Mouse (Mus musculus): ENCODE measurements around the gene Arhgap33. TPM values are rescaled to one million over a fixed set of nuclear protein-coding genes. Genes with fewer than 3 reads are reported as not detected.
"Not testable (repeated sequence)": the region's sequence is repeated elsewhere in the genome, so short reads cannot be mapped to it uniquely, and the experiment has no call there.

Arhgap33 gene
- polyA plus RNA-seq, 1 experiment from 2014 or later: 5.6 TPM

DNA sequence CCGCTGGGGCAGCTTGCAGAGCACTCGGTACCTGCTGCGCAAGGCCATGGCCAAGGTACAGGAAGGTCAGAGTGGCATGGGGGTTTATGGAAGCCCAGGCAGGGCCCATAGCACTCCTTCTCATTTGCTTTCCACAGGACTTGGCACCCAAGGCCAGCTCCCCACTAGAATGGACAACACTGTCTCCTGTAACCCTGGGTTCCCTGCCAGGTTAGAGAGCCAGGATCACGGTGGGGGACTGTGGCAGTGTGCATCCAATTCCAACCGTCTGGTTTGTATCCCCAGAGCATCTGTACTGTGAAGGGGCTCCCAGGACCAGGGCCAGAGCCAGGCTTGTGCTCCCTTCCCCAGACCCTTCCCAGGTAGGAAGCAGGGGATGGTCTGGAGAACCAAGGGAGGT lies 14.0 kb downstream of the Arhgap33 start:
- Histone ChIP-seq H3K4me3 (replicated peaks; ENCODE audit: low read length) (no peak overlapping the region), H3K4me2 (ENCODE audit: low read depth, low read length) (no peak overlapping the region), H3K27ac (ENCODE audit: low read length) (no peak overlapping the region), H3K36me3 (ENCODE audit: control insufficient read depth, insufficient read depth, low read length) (no peaks in the 10 kb centered on the region), H3K27me3 (ENCODE audit: control insufficient read depth, insufficient read depth, low read length) (no peaks in the 10 kb centered on the region), H3K9ac (ENCODE audit: low read length) (no peak overlapping the region), H3K9me3 (replicated peaks; ENCODE audit: control insufficient read depth, low read length) (no peaks in the 10 kb centered on the region), H3K4me1 (ENCODE audit: control insufficient read depth, insufficient read depth, low read length) (no peaks in the 10 kb centered on the region)
- 78% methylated on average over 5 of the region's 5 CpGs for WGBS
- ATAC-seq (ENCODE audit: insufficient read depth, low FRiP score): no peak

DNA sequence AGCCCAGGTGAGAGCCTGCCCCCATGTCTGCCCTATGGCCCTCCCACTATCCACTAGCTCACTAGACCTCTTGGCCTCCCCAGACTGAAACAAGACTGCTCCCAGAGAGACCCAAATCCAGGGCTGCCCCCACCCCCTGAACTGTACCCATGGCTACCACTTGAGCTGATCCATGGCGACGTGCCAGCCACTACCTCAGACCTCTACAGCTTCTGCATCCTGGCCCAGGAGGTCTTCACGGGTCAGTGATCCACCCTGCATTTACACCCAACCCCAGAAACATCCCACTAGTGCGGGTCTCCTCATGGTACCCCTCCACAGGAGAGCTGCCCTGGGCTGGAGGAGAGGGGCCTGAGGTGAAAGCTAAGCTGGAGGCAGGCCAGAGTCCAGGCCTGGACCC lies 14.5 kb downstream of the Arhgap33 start:
- ATAC-seq (ENCODE audit: insufficient read depth, low FRiP score): no peak
- H3K9ac ChIP-seq (ENCODE audit: low read length): no peak overlapping the region
- H3K27ac ChIP-seq (ENCODE audit: low read length): no peak overlapping the region
- H3K36me3 ChIP-seq (ENCODE audit: control insufficient read depth, insufficient read depth, low read length): no peaks in the 10 kb centered on the region
- no peaks in the 10 kb centered on the region for H3K27me3 ChIP-seq (ENCODE audit: control insufficient read depth, insufficient read depth, low read length)
- H3K4me3 ChIP-seq (replicated peaks; ENCODE audit: low read length): no peak overlapping the region
- H3K4me2 ChIP-seq (ENCODE audit: low read depth, low read length): no peak overlapping the region
- 73% methylated on average over 4 of the region's 4 CpGs for WGBS
- H3K4me1 ChIP-seq (ENCODE audit: control insufficient read depth, insufficient read depth, low read length): no peaks in the 10 kb centered on the region
- no peaks in the 10 kb centered on the region for H3K9me3 ChIP-seq (replicated peaks; ENCODE audit: control insufficient read depth, low read length)

DNA sequence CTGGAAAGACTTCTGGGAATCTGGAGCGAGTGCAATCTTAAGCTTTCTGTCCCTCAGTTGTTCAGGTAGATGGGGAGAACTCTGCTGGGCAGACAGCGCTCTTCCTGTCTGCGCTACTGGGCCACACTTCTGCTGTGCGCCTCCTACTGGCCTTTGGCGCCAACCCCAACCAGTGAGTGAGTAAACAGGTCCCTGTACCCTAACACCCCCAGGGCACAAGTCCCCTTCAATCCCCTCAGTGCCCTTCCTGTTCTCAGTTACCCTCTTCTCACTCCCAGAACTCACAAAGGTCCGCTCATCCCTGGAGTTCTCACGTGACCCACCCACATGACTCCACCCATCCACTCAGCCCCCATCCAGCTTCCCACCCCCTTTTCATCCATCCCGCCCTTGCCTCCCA lies 16.5 kb downstream of the Arhgap33 start:
- no peak overlapping the region for H3K4me2 ChIP-seq (ENCODE audit: low read depth, low read length)
- no peak overlapping the region for H3K27ac ChIP-seq (ENCODE audit: low read length)
- ATAC-seq (ENCODE audit: insufficient read depth, low FRiP score): no peak
- no peaks in the 10 kb centered on the region for H3K9me3 ChIP-seq (replicated peaks; ENCODE audit: control insufficient read depth, low read length)
- H3K36me3 ChIP-seq (ENCODE audit: control insufficient read depth, insufficient read depth, low read length): no peaks in the 10 kb centered on the region
- H3K4me1 ChIP-seq (ENCODE audit: control insufficient read depth, insufficient read depth, low read length): no peaks in the 10 kb centered on the region
- no peaks in the 10 kb centered on the region for H3K27me3 ChIP-seq (ENCODE audit: control insufficient read depth, insufficient read depth, low read length)
- no peak overlapping the region for H3K9ac ChIP-seq (ENCODE audit: low read length)
- H3K4me3 ChIP-seq (replicated peaks; ENCODE audit: low read length): no peak overlapping the region
- 33% methylated on average over 8 of the region's 8 CpGs for WGBS

DNA sequence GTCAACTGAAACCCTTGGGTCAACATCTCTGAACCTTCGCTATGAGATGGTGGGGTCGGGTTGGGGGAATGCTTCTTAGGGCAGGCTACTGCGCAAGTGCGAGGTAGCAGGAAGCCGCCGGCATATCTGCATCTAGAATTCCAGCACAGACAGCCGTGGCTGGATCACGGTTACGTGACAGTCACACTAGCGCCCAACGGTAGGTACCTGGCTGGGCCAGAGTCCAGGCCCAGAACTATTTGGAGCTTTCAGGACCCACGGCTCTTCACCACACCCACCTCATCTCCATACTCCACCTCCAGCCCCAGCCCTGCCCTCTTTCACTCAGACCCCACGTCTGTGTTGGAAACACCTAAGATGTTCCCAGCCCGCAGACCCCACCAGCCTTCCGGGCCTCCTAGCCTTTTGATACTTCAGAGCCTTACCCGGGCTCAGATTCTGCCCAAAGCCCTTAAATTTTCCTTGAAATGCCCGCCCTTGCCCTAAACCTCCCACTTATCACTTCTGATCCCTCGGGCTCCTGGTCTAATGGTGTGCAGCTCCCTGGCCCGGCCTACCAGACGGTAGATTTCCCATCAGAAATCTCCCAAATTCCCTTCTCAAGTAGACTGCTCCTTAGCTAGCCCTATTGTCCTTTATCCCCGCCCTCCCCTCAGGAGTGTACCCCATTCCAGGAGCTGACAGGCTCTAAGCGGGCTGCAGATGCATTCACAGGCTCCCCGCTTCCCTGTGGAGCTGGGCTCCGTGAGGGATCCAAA lies 19.7 kb downstream of the Arhgap33 start:
- Histone ChIP-seq H3K9me3 (replicated peaks; ENCODE audit: control insufficient read depth, low read length) (no peaks in the 10 kb centered on the region), H3K27ac (ENCODE audit: low read length) (no peak overlapping the region), H3K9ac (ENCODE audit: low read length) (no peak overlapping the region), H3K4me2 (ENCODE audit: low read depth, low read length) (no peak overlapping the region), H3K27me3 (ENCODE audit: control insufficient read depth, insufficient read depth, low read length) (no peaks in the 10 kb centered on the region), H3K4me3 (replicated peaks; ENCODE audit: low read length) (no peak overlapping the region), H3K4me1 (ENCODE audit: control insufficient read depth, insufficient read depth, low read length) (no peaks in the 10 kb centered on the region), H3K36me3 (ENCODE audit: control insufficient read depth, insufficient read depth, low read length) (no peaks in the 10 kb centered on the region)
- WGBS: 54% methylated on average over 24 of the region's 24 CpGs
- ATAC-seq (ENCODE audit: insufficient read depth, low FRiP score): no peak

DNA sequence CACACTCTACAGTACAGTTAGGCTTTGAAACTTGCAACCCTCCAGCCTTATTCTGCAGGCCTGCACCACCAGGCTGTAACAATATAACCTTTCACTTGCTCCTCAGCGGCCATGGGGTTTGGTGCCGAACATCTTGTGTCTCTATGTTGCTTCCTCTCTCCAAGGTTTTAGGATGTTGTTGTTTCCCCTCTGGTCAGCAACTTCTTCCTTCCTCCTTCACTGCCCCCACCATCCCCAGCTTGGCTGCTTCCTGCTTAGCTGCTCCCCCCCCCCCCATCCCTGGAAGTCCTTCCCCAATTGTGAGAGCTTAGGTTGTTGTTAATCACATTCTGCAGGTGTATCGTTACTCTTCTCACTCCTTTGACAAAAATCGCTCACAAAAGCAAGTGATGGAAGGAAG lies 26.8 kb downstream of the Arhgap33 start:
- no peak overlapping the region for H3K4me2 ChIP-seq (ENCODE audit: low read depth, low read length)
- no peak overlapping the region for H3K9ac ChIP-seq (ENCODE audit: low read length)
- H3K36me3 ChIP-seq (ENCODE audit: control insufficient read depth, insufficient read depth, low read length): no peaks in the 10 kb centered on the region
- H3K9me3 ChIP-seq (replicated peaks; ENCODE audit: control insufficient read depth, low read length): no peaks in the 10 kb centered on the region
- 65% methylated on average over 4 of the region's 4 CpGs for WGBS
- ATAC-seq (ENCODE audit: insufficient read depth, low FRiP score): no peak
- no peaks in the 10 kb centered on the region for H3K4me1 ChIP-seq (ENCODE audit: control insufficient read depth, insufficient read depth, low read length)
- H3K27ac ChIP-seq (ENCODE audit: low read length): no peak overlapping the region
- no peaks in the 10 kb centered on the region for H3K27me3 ChIP-seq (ENCODE audit: control insufficient read depth, insufficient read depth, low read length)
- no peak overlapping the region for H3K4me3 ChIP-seq (replicated peaks; ENCODE audit: low read length)

DNA sequence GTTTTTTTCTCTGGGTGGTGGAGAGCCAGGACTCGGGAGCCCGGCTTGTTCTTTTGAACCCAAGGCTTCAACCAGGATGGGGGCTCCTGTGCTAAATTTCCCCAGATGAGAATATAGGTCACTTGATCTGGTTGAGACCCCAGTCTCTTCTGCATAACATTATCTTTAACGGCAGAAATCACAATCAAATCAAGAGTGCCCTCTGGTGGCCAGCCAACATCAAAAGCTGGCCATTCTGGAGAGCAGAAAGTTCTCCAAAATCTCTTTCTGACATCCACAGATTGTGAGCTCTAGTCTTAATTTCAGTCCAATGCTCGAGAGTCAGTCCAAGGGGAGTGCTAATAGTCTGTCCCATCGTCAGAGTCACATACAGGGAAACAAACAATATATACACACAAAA lies 33.7 kb downstream of the Arhgap33 start:
- not testable (repeated sequence) for H3K4me3 ChIP-seq (replicated peaks; ENCODE audit: low read length); H3K27ac ChIP-seq (ENCODE audit: low read length); H3K27me3 ChIP-seq (ENCODE audit: control insufficient read depth, insufficient read depth, low read length); H3K4me1 ChIP-seq (ENCODE audit: control insufficient read depth, insufficient read depth, low read length); H3K36me3 ChIP-seq (ENCODE audit: control insufficient read depth, insufficient read depth, low read length); H3K9ac ChIP-seq (ENCODE audit: low read length); H3K4me2 ChIP-seq (ENCODE audit: low read depth, low read length); ATAC-seq (ENCODE audit: insufficient read depth, low FRiP score); H3K9me3 ChIP-seq (replicated peaks; ENCODE audit: control insufficient read depth, low read length)
- 74% methylated on average over 5 of the region's 5 CpGs for WGBS

DNA sequence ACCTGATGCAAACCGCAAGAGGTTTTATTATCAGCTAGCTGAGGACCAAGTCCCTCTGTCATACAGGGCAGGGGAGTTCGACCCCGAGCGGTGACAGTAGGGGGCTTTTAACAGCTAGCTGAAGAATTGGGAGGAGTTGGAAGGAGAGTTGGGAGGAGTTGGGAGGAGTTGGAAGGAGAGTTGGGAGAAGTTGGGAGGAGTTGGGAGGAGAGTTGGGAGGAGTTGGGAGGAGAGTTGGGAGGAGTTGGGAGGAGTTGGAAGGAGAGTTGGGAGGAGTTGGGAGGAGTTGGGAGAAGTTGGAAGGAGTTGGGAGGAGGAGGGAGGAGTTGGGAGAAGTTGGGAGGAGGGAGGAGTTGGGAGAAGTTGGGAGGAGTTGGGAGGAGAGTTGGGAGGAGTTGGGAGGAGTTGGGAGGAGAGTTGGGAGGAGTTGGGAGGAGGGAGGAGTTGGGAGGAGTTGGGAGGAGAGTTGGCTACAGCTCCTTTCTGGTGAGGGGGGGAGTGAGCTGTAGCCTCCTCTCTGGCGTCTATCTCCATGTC lies 39.3 kb downstream of the Arhgap33 start:
- not testable (repeated sequence) for H3K4me1 ChIP-seq (ENCODE audit: control insufficient read depth, insufficient read depth, low read length); H3K27me3 ChIP-seq (ENCODE audit: control insufficient read depth, insufficient read depth, low read length); H3K4me2 ChIP-seq (ENCODE audit: low read depth, low read length); H3K27ac ChIP-seq (ENCODE audit: low read length); H3K4me3 ChIP-seq (replicated peaks; ENCODE audit: low read length); H3K9ac ChIP-seq (ENCODE audit: low read length); ATAC-seq (ENCODE audit: insufficient read depth, low FRiP score); H3K36me3 ChIP-seq (ENCODE audit: control insufficient read depth, insufficient read depth, low read length); H3K9me3 ChIP-seq (replicated peaks; ENCODE audit: control insufficient read depth, low read length)
- 58% methylated on average over 5 of the region's 5 CpGs for WGBS

DNA sequence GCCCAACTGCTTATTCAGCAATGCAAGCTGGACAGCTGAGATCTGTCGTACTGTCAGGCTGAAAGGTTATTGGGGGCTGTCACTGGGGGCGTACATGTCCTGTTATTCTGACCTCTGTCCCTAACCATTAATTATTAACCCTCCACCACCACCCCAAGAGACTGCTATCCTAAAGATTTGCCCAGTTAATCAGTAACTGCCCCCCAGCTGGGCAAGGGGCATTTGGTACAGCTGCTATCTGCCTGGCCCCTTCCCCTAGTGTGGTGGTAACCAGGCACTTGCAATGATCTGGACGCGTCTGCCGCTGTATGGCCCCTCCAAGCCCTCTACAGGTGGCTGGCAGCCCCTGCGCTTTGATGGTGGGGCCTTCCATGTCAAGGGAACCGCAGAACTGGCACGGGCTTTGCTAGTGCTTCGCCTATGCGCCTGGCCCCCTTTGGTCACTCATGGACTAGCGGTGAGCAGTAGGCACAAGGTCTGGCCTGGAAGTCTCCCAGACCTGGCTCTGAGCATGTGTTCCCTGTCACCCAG lies 41.4 kb downstream of the Arhgap33 start, which contains the start of gene Prodh2:
Gene Prodh2 (plus strand): TSS at position 222 of the 531 bp plus-strand sequence.
- WGBS: 48% methylated on average over 11 of the region's 11 CpGs
- Histone ChIP-seq H3K4me2 (ENCODE audit: low read depth, low read length) (no peak within 1 kb of the TSS), H3K4me3 (replicated peaks; ENCODE audit: low read length) (no peak within 1 kb of the TSS), H3K4me1 (ENCODE audit: control insufficient read depth, insufficient read depth, low read length) (no peaks in the 10 kb centered on the region), H3K36me3 (ENCODE audit: control insufficient read depth, insufficient read depth, low read length) (no peaks in the 10 kb centered on the region), H3K27me3 (ENCODE audit: control insufficient read depth, insufficient read depth, low read length) (no peaks in the 10 kb centered on the region), H3K9me3 (replicated peaks; ENCODE audit: control insufficient read depth, low read length) (no peaks in the 10 kb centered on the region), H3K9ac (ENCODE audit: low read length) (no peak within 1 kb of the TSS), H3K27ac (ENCODE audit: low read length) (no peak within 1 kb of the TSS)
- peak; percentile 33 for ATAC-seq (ENCODE audit: insufficient read depth, low FRiP score)

DNA sequence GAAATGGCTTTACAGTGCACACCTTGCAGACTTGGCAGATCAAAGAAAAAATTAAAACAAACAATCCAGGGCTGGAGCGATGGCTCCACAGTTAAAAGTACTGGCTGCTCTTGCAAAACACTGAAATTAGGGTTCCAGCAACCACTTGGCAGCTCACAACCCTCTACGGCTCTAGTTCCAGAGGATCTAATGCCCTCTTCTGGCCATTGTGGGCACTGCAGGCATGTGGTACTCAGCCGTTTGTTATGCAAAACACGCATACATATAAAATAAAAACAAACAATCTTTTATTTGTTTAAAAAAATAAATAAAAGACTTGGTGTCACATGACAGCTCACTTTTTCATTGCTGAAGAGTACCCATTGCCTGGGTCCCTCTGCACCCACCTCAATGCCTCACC lies 42.1 kb downstream of the Arhgap33 start:
- Histone ChIP-seq H3K4me3 (replicated peaks; ENCODE audit: low read length) (no peak overlapping the region), H3K27ac (ENCODE audit: low read length) (no peak overlapping the region), H3K36me3 (ENCODE audit: control insufficient read depth, insufficient read depth, low read length) (no peaks in the 10 kb centered on the region), H3K27me3 (ENCODE audit: control insufficient read depth, insufficient read depth, low read length) (no peaks in the 10 kb centered on the region), H3K4me2 (ENCODE audit: low read depth, low read length) (no peak overlapping the region), H3K4me1 (ENCODE audit: control insufficient read depth, insufficient read depth, low read length) (no peaks in the 10 kb centered on the region), H3K9ac (ENCODE audit: low read length) (no peak overlapping the region), H3K9me3 (replicated peaks; ENCODE audit: control insufficient read depth, low read length) (no peaks in the 10 kb centered on the region)
- WGBS: 15% methylated on average over 4 of the region's 4 CpGs
- no peak for ATAC-seq (ENCODE audit: insufficient read depth, low FRiP score)

All from stomach, embryonic 16.5 days (tissue).